Mouse (Mus musculus) bone marrow macrophage, adult 2 months (primary cell): ENCODE data around the gene Hs6st2.

Experiments used
- CTCF ChIP-seq: IDR thresholded peaks from 2 replicates; pipeline ENCODE4 v1.5.1; 2012; ENCODE audit warnings: low read depth, mild to moderate bottlenecking, low read length, moderate library complexity
- POLR2A ChIP-seq: IDR thresholded peaks from 2 replicates; pipeline ENCODE4 v1.6.1; 2012; ENCODE audit warnings: mild to moderate bottlenecking, low read depth, low read length, borderline replicate concordance

DNA sequence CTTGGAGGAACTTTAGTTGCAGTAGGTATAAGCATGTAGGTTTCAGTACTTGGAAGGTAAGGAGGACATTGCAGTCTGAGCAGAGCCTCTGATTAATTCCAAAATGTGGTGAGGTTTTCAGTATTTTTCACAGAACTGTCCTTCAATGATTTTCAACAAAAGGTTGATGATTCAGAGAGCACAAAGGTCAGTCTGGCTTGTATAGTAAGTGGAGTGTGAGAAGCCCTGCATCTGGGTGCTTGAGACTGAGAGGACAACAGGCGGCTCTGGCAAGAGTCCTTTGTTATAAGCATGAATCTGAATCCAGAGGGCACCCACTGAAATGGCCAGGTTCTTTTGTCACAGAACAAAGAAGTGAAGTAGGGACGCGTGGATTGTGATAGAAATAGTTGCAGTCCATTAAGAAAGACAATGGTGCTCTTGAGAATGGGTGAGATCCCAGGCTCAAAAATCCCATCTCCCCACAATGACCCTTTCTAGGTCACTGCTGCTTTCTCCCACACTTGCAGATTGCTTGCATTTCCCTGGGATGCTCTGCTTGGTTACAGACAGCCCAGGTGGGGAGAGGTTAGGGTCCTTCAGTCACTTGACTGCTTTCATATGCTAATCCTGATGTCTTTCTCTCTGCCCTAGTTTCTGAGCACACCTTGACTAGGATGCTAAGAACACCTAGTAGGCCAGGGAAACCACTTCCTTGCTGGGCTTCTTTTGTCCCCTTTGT lies 2.8 kb upstream of the Hs6st2 start:
- no peak for TF ChIP-seq CTCF
- no peak for TF ChIP-seq POLR2A
